Mouse (Mus musculus) olfactory bulb, adult 2 months (tissue): ENCODE measurements around the gene Fam53b.

ENCODE experiments used
- CTCF ChIP-seq: fragments of 200-500 bp; IDR thresholded peaks from 2 replicates; pipeline ENCODE4 v1.5.1; 2012; ENCODE audit warnings: low read depth, mild to moderate bottlenecking, low read length, moderate library complexity; ENCODE audit not compliant: insufficient read depth
- POLR2A ChIP-seq: fragments of 200-500 bp; IDR thresholded peaks from 2 replicates; pipeline ENCODE4 v1.6.1; 2012; ENCODE audit warnings: mild to moderate bottlenecking, low read depth, low read length, moderate library complexity; ENCODE audit not compliant: insufficient read depth

- TF ChIP-seq CTCF, result no peak
- no peak for TF ChIP-seq POLR2A
Measured at GRCm38 (mm10) chr7:132686515-132686914, 127.2 kb downstream of the Fam53b start.
